Mouse (Mus musculus) heart, embryonic 13.5 days (tissue): ENCODE data around the gene Thoc3. TPM values are rescaled to one million over a fixed set of nuclear protein-coding genes. Genes with fewer than 3 reads are reported as not detected.

ENCODE experiments used
- ATAC-seq: fragments of 200-750 bp; cut with Nextera tagmentation; 2 replicates; pipeline ENCODE4 v1.8.0; 2017; ENCODE audit warnings: moderate TSS enrichment; ENCODE audit not compliant: insufficient number of reproducible peaks, low FRiP score, low TSS enrichment; ENCODE audit errors: extremely low read depth
- H3K27ac ChIP-seq: fragments of 300-500 bp; sonication (generic); replicated peaks from 2 replicates; pipeline ENCODE4 v1.5.1; 2015; ENCODE audit warnings: moderate library complexity, mild to moderate bottlenecking, inconsistent platforms
- H3K27me3 ChIP-seq: fragments of 300-500 bp; sonication (generic); replicated peaks from 2 replicates; pipeline ENCODE4 v1.6.1; 2015; ENCODE audit warnings: mild to moderate bottlenecking, inconsistent platforms
- H3K36me3 ChIP-seq: fragments of 300-500 bp; sonication (generic); 2 replicates; pipeline ENCODE4 v1.6.1; 2015; ENCODE audit warnings: mild to moderate bottlenecking, inconsistent platforms
- H3K4me1 ChIP-seq: fragments of 300-500 bp; sonication (generic); 2 replicates; pipeline ENCODE4 v1.6.1; 2015; ENCODE audit warnings: inconsistent platforms
- H3K4me2 ChIP-seq: fragments of 300-500 bp; sonication (generic); 2 replicates; pipeline ENCODE4 v1.6.1; 2015; ENCODE audit warnings: inconsistent platforms, mild to moderate bottlenecking, moderate library complexity
- H3K4me3 ChIP-seq: fragments of 300-500 bp; sonication (generic); 2 replicates; pipeline ENCODE4 v1.5.1; 2015; ENCODE audit warnings: moderate library complexity, mild to moderate bottlenecking, inconsistent platforms
- H3K9ac ChIP-seq: fragments of 300-500 bp; sonication (generic); 2 replicates; pipeline ENCODE4 v1.6.1; 2015; ENCODE audit warnings: inconsistent platforms, mild to moderate bottlenecking, moderate library complexity
- H3K9me3 ChIP-seq: fragments of 300-500 bp; sonication (generic); 2 replicates; pipeline ENCODE4 v1.6.1; 2016; ENCODE audit warnings: inconsistent platforms
- WGBS: fragments of 180-500 bp; shearing (Covaris S2); methylation state at CpG from one replicate; pipeline ENCODE4 v1.1.7; 2015; ENCODE audit warnings: mixed read lengths; 5-methylcytosine and 5-hydroxymethylcytosine counted together
- polyA plus RNA-seq: library from polyadenylated mRNA; unstranded; fragments of >200 nt; fragmentation: Nextera tagmentation; extraction: Ambion mirVana; gene quantifications from 2 replicates; pipeline ENCODE4 v1.2.1, GENCODE M21; 2015

Thoc3 gene
- polyA plus RNA-seq, 1 experiment from 2014 or later = 76.7 TPM

DNA sequence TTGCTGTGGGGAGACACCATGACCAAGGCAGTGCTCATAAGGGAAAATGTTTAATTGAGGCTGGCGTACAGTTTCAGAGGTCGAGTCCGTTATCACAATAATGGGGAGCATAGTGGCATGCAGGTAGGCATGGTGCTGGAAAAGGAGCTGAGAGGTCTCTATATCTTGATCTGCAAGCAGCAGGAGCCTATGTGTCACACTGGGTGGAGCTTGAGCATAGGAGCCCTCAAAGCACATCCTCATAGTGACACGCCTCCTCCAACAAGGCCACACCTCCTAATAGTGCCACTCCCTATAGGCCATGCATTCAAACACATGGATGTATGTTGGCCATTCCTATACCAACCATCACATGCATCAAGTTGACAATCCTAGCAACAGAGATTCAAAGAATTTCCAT is 53.6 kb downstream of the Thoc3 start:
- no peak overlapping the region for H3K9ac ChIP-seq
- H3K4me1 ChIP-seq = peaks cover 12% of the 10 kb centered on the region
- H3K27ac ChIP-seq = no peak overlapping the region
- WGBS = 88% methylated on average over 4 of the region's 4 CpGs
- no peak overlapping the region for H3K4me3 ChIP-seq
- H3K4me2 ChIP-seq = no peak overlapping the region
- peaks cover 5% of the 10 kb centered on the region; the same call in 1 of the 2 replicates for H3K27me3 ChIP-seq
- H3K9me3 ChIP-seq = no peaks in the 10 kb centered on the region
- H3K36me3 ChIP-seq = no peaks in the 10 kb centered on the region
- ATAC-seq = no peak

DNA sequence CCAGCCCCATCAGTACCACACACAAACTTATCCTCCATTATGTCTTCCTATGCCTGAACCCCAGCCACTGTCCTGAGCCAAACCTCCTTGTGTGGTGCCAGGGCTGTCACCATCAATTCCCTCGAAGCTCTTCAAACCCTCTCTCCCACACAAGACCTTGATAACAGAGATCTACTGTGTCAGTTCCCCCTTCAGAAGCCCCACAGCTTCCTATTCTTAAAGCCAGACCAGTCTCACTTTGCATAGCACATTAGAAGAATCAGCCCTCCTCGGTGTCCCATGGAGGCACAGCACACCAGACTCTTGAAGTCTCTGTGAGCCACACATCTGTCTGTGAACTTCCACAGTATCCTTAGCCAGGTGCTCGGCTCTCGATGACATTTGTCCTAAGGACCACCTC is 55.9 kb downstream of the Thoc3 start:
- Histone ChIP-seq H3K9ac (no peak overlapping the region), H3K27me3 (peaks cover 5% of the 10 kb centered on the region; the same call in 1 of the 2 replicates), H3K36me3 (no peaks in the 10 kb centered on the region), H3K27ac (no peak overlapping the region), H3K9me3 (no peaks in the 10 kb centered on the region), H3K4me2 (no peak overlapping the region), H3K4me3 (no peak overlapping the region), H3K4me1 (peaks cover 12% of the 10 kb centered on the region)
- whole genome bisulfite sequencing = 58% methylated on average over 4 of the region's 4 CpGs
- ATAC-seq = no peak

DNA sequence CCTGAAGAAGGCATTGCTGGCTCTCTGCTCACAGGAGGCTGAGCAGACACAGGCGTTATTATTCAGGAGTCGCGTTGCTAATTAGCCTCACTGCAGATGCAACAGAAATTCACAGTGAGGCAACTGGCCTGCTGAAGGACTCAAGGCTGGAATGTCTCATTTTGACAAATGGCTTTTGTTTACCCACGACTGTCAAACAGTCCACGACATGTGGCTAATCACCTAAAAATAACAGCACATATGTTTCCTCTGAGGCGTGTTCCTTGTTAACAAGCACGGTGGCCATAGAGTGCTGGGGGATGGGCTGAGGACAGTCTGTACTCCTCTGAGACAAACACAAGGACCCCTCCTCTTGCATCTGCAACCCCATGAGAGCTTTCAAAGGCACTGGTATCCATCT is 56.4 kb downstream of the Thoc3 start:
- Histone ChIP-seq H3K9me3 (no peaks in the 10 kb centered on the region), H3K36me3 (no peaks in the 10 kb centered on the region), H3K4me3 (no peak overlapping the region), H3K9ac (no peak overlapping the region), H3K27me3 (peaks cover 5% of the 10 kb centered on the region; the same call in 1 of the 2 replicates), H3K4me1 (peaks cover 12% of the 10 kb centered on the region), H3K27ac (no peak overlapping the region), H3K4me2 (no peak overlapping the region)
- ATAC-seq = no peak
- 14% methylated on average over 7 of the region's 7 CpGs for WGBS

DNA sequence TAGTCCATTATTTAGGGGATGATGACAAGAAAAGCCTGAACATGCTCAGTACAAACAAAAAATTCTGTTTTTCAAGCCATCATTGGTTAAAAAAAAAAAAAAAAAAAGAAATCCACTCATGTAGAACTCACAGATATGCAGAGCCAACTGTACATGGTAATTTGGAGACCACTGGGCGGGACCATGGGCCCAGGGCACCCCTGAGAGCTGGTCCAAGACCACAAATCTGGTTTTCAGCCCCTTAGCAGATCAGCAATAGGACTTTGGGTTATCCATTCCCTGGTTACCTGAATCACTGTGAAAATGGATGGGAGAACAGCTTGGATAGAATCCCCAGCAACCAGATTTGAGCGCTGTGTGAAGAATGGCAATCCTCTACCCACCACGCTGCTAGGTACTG is 57.0 kb downstream of the Thoc3 start:
- no peak overlapping the region for H3K9ac ChIP-seq
- no peak overlapping the region for H3K27ac ChIP-seq
- H3K4me2 ChIP-seq = no peak overlapping the region
- peaks cover 5% of the 10 kb centered on the region; the same call in 1 of the 2 replicates for H3K27me3 ChIP-seq
- no peaks in the 10 kb centered on the region for H3K9me3 ChIP-seq
- H3K4me1 ChIP-seq = peaks cover 12% of the 10 kb centered on the region
- no peak overlapping the region for H3K4me3 ChIP-seq
- ATAC-seq = no peak
- WGBS = 72% methylated on average over 3 of the region's 3 CpGs
- no peaks in the 10 kb centered on the region for H3K36me3 ChIP-seq

Other genes with a start within 250 kb of the Thoc3 start
- gene Cplx2, start 97.5 kb downstream of the Thoc3 start, polyA plus RNA-seq = 2.2 and 2.9 TPM in 2 replicates
- 5.4 and 5.7 TPM in 2 replicates for gene Simc1, start 34.9 kb upstream of the Thoc3 start, polyA plus RNA-seq
- 110 and 122 TPM in 2 replicates for gene 4833439L19Rik, start 96.6 kb upstream of the Thoc3 start, polyA plus RNA-seq
- gene Arl10, start 106.2 kb upstream of the Thoc3 start, polyA plus RNA-seq = 19.0 and 19.2 TPM in 2 replicates
- gene Nop16, start 121.2 kb upstream of the Thoc3 start, polyA plus RNA-seq = 60.6 and 60.9 TPM in 2 replicates
- gene Higd2a, start 121.4 kb upstream of the Thoc3 start, polyA plus RNA-seq = 229 and 258 TPM in 2 replicates
- gene Cltb, start 142.5 kb upstream of the Thoc3 start, polyA plus RNA-seq = 44.6 and 50.3 TPM in 2 replicates
- gene Faf2, start 152.9 kb upstream of the Thoc3 start, polyA plus RNA-seq = 42.6 and 45.5 TPM in 2 replicates
- gene Rnf44, start 225.1 kb upstream of the Thoc3 start, polyA plus RNA-seq = 53.2 and 54.8 TPM in 2 replicates
- 0.45 TPM in 1 of 2 replicates, not detected in the other for gene Cdhr2, start 232.6 kb upstream of the Thoc3 start, polyA plus RNA-seq